Mouse (Mus musculus) right cerebral cortex, adult 2 months (tissue): ENCODE results near the gene Stil.

Source experiments
- DNase-seq, 2 experiments: peaks; one replicate each; pipeline ENCODE4 v3.0.0; 2021 to 2022; ENCODE audit warnings: low spot score in 2 of 2

Gene Stil

DNA sequence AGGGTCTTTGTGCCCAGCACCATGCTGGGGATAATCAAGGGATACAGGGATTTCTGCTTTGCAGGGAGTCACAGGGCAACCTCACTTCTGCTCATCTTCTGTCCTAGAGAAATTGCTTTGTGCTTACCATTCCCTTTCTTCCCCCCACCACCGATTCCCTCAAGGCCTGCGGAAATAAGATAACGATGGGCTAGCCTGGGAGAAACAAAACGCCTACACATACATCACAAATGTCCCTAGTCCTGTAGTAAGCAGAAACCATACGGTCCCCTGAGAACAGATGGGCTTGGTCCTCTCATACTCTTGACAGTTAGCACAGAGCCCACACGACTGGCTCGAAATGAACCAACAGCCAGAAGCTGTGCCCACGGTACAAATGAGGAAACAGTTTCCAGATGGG lies 48.2 kb downstream of the Stil start:
- DNase-seq: no peak

DNA sequence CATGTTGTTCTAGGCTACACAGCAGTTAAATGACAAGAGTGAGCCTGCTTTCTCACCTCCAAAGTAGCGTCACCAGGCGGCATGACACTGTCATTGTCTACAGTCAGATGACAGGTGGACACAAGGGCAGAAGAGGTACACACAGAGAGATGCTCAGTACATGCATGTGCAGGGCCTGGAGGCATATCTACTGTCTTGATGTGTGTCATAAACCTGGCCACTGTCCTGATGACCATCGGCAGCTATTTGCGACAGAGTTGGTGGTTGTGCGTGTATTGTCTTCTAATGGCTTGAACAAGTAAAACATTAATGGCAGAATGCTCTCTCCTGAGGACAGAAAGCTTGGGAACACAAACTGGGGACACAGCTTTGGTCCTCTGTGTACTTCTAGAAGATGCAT lies 51.3 kb downstream of the Stil start:
- DNase-seq: no peak

GRCm38 (mm10) chr4:115052343-115053005 lies 52.5 kb downstream of the Stil start:
- no peak for DNase-seq

GRCm38 (mm10) chr4:115055044-115055443 lies 55.1 kb downstream of the Stil start:
- DNase-seq: no peak

- no peak for DNase-seq
Measured at GRCm38 (mm10) chr4:115055691-115056090, 55.7 kb downstream of the Stil start.

- DNase-seq: no peak
Measured at GRCm38 (mm10) chr4:115056371-115056920, 56.5 kb downstream of the Stil start, which contains the start of gene Tal1. TSS of gene Tal1 (plus strand) at chr4:115056426.

- peak in 1 of 2 experiments; percentile 24 for DNase-seq
Measured at GRCm38 (mm10) chr4:115056921-115057673, 57.1 kb downstream of the Stil start.

DNA sequence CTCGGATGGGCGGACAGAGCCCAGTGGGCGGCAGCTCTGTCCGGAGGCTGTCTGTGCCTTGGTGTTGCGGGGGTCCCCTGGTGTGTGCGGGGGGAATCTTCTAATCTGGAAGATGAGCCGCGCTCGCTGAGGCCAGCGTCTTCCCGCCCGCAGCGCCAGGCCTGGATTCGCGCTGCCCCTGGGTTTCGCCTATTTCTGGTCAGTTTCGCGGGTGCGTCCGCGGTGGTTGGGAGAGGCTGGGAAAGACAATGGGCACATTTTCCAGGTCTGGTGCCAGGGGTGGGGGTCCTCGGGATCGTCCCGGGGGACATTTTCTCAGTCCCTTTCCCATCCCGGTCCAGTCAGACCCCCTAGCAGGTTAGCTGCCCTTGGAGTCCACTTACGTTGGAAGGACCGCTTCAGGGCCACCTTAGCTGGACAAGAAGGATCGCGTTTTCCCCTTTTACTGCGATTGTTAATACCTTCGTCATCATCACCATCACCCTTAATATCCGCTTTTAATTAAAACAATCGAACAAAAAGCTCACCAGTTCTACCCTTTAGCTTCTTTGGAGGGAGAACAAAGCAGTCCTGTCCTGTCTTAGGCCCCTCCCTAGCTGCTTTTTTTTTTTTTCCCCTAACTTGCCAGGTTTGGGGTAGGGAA lies 57.8 kb downstream of the Stil start:
- DNase-seq: no peak

DNA sequence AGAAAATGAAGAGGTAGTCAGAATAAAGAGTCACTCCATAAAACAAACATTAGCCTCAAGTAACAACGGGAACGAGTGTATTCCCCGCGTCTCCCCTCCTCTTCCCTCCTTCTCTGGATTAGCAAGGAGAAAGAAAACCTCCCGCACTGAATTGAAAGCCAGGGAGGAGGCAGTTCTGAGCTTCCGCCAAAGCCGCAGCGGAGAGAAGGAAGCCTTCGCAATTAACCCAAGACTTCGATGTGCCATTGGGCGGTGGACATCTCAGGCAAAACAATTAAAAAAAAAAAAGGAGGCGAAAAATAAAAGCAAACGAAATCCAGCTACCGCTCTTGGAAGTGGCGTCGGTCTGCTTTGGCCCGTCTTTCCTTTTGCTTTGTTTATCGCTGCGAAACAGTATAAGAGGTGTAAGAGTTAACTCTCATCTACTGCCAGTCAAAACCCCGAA lies 58.4 kb downstream of the Stil start:
- no peak for DNase-seq

DNA sequence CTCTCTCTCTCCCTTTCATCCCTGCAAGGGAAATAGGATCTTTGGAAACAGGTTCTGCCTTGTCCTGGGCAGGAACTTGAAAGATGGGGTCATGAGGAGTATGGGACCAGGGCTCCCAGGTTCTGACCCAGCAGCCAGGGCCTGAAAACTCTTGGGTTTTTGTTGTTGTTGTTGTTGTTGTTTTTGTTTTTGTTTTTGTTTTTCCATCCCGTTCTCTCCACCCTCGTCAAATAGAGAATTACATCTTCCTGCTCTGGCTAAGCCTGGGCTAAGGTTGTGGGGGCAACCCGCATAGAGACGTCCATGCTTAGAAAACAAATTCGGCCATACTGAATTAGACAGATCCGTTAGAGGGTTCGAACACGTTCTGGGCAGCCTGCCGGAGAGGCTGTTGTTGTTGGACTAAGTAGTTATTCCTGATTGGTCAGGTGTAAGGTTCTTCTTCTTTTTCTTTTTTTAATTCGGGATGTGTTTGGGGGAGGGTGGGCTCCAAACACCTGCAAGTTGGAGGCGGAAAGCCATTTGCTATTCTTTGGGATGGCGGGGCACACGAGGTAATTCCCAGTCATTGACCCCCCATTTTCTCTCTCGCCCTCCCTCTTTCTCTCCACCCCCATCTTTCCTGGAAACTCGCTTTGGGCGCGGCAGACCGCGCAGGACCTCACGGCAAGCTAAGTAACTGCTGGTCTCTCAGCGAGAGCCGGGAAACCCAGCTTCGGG lies 59.1 kb downstream of the Stil start:
- DNase-seq: no peak

- no peak for DNase-seq
Measured at GRCm38 (mm10) chr4:115059871-115060270, 59.9 kb downstream of the Stil start.

GRCm38 (mm10) chr4:115060753-115061152 lies 60.8 kb downstream of the Stil start:
- no peak for DNase-seq

DNA sequence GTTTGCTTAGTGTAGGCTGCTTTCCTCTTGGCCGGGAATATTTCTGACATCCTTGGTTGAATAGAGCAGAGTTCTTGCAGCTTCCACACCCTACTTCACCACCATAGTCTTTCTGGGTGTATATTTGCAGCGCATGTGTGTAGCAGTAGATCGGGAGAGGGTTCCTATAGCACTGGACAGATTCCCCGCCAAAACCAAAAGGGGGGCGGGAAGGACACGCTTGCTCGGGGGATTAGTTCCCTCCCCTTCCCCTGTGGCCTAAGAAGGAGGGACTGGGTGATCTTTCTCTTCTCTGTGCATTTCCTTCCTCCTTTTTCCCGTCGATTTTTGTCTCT lies 62.5 kb downstream of the Stil start:
- DNase-seq: no peak

- no peak for DNase-seq
Measured at GRCm38 (mm10) chr4:115062875-115063517, 63.0 kb downstream of the Stil start.

- no peak for DNase-seq
Measured at GRCm38 (mm10) chr4:115063518-115064239, 63.7 kb downstream of the Stil start.

DNA sequence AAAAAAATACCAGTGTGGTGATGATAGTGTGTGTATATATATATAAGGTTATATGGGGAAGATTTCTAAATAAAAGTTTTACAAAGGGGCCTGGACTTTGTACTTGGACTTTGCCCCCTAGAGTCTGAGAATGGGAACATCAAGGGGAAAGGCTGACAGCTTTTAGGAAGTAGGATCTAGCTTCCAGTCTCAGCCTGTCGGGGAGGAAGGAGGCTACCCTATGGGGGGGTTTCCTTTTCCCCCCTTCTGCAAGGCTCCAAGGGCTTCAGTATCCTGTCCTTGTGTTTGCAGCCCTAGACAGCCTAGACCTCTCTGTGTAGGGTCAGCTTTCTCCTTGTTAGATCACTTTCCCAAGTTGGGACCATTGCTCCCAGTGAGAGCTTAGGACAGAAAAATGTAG lies 71.7 kb downstream of the Stil start:
- no peak for DNase-seq

- no peak for DNase-seq
Measured at GRCm38 (mm10) chr4:115074789-115075188, 74.8 kb downstream of the Stil start.

DNA sequence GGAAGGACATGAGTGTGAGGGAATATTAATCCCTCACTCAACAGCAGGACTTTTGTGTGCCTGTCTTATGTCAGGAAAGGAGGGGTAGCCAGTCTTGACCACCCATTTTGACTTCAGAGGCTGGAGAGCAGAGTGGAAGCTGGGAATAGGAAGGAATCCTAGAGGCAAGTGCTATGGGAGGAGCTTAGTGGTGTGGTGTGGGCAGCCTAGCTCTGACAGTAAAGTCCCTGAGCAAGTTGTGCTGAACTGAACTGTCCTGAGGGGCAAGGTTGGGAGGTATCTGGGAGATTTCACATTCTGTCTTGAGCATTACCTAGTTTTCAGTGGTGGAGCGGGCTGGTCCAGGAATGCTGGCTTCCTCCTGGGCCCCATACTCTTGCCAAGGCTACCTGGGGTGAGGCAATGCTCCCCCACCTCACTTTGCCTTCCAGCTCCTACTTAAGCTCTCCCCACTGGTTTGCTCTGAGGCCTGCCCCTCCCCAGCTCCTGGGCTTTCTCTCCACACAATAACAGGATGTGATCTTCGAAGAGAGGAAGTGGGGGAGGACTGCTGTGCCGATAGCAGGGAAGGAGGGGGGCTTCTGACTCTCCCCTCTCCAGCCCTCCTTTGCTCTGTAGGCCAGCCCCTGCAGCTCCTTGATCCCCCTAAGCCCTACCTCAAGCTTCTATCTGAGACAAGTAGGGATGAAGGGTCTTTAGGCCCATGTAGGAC lies 75.4 kb downstream of the Stil start:
- DNase-seq: no peak

GRCm38 (mm10) chr4:115078892-115079820 lies 79.2 kb downstream of the Stil start:
- peak in 1 of 2 experiments; percentile 17 for DNase-seq
